1 mouse cellular context compared by ENCODE assay signal in the genomic region with DNA sequence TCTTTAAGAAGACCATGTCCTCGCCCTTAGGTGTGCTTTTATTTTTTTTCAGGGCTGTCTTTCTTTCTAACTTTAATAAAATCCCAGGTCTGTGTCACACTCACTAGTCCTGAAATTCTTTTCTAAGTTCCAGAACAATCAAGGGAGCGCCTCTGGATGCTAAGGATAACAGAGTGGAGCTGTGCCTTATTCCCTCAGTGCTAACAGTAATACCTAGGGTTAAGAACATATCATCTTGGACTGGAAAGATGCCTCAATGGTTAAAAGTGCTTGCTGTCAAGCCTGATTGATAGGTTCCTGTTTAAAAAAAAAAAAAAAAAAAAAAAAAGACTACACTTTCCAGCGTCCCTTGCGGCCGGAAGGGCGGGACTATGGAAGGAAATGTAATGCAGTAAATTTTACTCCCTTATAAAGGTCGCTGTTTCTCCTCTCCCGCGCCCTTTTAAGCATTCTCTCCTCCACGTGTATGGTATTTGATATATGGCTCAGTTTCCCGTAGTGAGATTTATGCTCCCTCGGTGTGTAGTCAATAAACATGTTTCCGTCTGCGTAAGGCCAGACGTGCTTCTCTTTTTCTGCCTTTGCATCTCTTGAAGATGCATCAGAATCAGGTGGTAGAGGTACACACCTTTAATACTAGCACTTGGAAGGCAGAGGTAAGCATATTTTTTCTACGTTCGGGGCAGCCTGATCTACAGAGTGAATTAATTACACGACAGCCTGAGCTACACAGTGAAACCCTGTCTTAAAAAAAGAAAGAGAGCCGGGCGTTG.
TF ChIP-seq lines count a peak whose summit lies in the region.

No protein-coding gene starts in this region.

TF ChIP-seq in MEL, 35 proteins besides CTCF, POLR2A, EP300 and RAD21 (continued from another document):
- TF ChIP-seq ELF1 (IDR thresholded peaks at IDR 0.05; ENCODE audit: low read depth, low read length) = peak; percentile 77; the same call in 1 of the 2 replicates
- TF ChIP-seq MEF2A (IDR thresholded peaks at IDR 0.05; ENCODE audit: extremely low read depth, insufficient replicate concordance, low read depth, low read length, poor library complexity, severe bottlenecking) = no peak
- peak; percentile 94 for TF ChIP-seq SIN3A (IDR thresholded peaks at IDR 0.05; ENCODE audit: low read length)
- no peak for TF ChIP-seq USF1 (IDR thresholded peaks at IDR 0.05; ENCODE audit: low read depth, low read length)
